Mouse (Mus musculus) megakaryocyte-erythroid progenitor cell, adult 5-6 weeks (primary cell): ENCODE results near the gene Amdhd2. TPM values are rescaled to one million over a fixed set of nuclear protein-coding genes. Genes with fewer than 3 reads are reported as not detected.
"Not testable (repeated sequence)": the region's sequence is repeated elsewhere in the genome, so short reads cannot be mapped to it uniquely, and the experiment has no call there.

ENCODE experiments used
- ATAC-seq: replicated peaks from 2 replicates; pipeline ENCODE4 v1.8.0; 2016; ENCODE audit warnings: mild to moderate bottlenecking, inconsistent platforms; ENCODE audit not compliant: severe bottlenecking, poor library complexity, low FRiP score, low TSS enrichment
- total RNA-seq, 2 experiments: library from RNA; stranded (forward) in 1 of 2; stranded (reverse) in 1 of 2; fragments of 200-1000, 215-1000 nt in 1 of 2; fragments of >200 nt in 1 of 2; fragmentation: Nextera tagmentation in 1 of 2; gene quantifications; 2 replicates each; pipeline ENCODE4 v1.2.3; 2014 to 2017

The Amdhd2 gene
- total RNA-seq, 2 experiments from 2014 or later = 13.1 to 50.8 TPM

DNA sequence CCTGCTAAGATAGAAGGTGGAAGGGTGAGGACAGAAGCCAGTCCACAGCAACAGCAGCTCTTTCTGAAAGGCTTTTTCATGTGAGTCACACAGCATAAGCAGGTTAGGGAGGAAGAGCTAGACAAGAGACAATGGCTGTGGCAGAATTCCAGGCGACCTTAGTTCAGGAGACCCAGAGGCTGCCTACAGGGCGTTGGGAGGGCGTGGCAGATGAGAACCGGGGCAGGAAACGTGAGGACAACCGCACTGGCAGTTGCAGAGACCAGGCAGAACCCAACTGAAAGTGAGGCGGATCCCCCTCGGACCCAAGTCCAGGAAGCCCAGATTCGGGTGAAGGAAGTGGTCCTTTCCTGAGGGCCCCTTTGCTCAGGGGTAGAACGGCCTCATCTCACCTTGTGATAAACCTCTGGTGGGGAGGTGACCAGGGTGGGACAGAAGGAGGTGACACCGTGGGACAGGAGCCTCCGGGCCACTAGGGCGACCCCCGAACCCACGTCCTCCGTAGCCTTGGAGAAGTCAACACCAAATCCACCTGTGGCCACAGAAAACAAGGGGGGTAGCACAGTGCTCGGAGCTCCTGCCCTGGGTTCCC, 886 bp downstream of the Amdhd2 start:
- ATAC-seq = 0 out of 2 replicates have a peak, but pooled peaks have one; percentile 14

DNA sequence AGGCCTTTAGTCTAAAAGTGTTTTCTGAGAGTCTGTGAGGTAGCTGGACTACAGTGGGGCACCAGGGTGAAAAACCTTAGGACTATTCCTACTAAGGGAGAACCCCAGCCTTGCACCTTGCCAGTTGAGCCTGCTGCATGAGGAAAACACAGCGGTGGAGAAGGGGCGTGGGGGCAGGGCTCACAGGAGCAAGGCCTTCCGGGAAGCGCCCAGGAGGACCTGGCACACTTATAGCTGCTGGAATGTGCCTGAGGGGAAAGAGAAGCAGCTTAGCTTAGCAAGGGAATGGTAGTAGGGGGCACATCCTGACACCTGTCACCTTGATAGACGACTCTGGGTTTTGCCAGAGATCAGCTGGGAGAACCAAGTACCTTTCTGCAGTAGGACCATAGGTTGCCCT, 2.1 kb downstream of the Amdhd2 start:
- ATAC-seq = no peak

DNA sequence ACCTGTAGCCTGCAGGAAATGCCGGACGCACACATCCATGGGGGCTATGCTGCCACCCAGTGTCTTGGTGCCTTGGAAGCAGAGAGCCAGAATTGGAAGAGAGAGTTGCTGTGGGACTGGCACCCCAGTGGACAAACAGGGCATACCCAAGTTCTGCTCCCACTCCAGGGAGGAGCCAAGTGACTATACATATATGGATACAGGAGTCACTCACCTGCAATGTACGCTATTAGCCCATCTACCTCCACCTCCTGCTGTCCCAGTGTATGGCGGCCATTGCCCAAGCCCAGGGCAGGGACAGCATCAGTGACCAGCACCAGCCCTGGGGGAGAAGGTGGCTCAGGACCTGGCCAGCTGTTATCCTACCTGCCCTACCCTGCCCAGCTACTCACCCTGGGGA, 6.0 kb downstream of the Amdhd2 start:
- no peak for ATAC-seq

DNA sequence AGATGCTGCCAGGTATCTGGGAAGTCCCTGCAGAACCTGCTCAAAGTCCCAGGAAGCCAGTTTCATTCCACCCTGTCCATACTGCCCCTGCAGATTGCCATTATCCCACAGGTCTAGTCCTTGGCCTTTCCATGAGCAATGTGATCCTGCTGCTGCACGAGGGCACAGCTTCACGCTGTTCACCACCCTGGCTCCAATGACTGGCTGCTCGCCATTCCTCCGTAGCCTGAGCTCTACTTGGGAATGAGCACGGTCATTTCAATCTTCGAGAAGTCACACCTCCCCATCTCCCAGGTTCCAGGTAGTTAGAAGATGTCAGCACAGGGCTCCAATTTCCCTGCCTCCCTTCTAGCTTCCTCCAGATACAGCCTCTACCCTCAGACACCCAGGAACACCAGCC, 6.4 kb downstream of the Amdhd2 start:
- no peak for ATAC-seq

DNA sequence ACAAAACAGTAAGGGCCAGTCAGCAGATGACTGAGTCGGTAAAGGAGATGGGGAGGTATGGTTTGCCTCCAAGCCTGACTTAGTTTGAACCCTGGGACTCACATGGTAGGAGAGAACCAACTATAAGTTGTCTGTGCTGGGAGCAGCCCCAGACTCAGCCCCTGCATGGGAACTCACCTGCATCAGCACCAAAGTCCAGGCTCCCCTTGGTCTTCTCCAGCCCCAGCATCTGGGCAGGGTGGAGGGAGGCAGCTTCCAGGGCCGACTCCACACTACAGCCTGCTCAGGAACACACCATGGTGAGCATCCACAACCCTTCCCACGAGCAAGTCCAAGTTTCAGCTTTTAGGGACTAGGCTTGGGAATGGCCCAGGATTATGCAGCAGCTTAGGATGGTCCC, 7.2 kb downstream of the Amdhd2 start:
- no peak for ATAC-seq

DNA sequence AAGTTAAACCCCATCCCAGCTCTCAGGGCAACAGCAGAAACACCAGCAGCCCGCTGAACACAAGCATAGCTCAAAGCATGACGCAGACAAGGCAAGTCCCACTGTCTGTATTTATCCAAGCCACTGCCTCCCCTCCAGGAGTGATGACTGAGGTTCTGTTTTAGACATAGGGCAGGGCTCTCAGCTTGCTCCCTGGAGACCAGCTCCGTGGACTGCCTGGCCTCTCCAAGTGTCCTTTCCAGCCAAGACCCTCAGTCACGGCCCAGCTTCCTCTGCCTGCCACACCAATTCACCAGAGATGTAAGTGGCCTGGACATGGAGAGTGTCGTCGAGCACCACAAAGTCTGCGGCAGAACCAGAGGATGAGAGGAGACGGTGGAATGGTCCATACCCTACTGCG, 7.8 kb downstream of the Amdhd2 start:
- ATAC-seq = no peak

DNA sequence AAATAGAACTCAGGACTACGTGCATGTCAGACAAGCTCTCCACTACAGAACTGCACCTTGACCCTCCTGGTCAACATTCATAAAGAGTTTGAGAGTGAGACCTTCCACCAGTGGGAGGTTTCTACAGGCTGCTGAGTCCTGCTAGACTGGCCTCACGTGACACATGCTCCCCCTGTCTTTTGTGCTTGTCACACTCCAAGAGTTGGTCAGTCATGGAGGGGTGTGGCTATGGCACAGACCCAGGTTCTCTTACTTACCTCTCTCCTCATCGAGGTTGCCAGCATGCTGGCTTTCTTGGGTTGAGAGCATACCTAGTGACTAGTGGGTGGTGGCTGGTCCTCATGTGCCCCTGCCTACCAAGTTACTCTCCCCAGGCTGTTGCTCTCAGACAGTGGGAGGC, 9.1 kb downstream of the Amdhd2 start:
- no peak for ATAC-seq

DNA sequence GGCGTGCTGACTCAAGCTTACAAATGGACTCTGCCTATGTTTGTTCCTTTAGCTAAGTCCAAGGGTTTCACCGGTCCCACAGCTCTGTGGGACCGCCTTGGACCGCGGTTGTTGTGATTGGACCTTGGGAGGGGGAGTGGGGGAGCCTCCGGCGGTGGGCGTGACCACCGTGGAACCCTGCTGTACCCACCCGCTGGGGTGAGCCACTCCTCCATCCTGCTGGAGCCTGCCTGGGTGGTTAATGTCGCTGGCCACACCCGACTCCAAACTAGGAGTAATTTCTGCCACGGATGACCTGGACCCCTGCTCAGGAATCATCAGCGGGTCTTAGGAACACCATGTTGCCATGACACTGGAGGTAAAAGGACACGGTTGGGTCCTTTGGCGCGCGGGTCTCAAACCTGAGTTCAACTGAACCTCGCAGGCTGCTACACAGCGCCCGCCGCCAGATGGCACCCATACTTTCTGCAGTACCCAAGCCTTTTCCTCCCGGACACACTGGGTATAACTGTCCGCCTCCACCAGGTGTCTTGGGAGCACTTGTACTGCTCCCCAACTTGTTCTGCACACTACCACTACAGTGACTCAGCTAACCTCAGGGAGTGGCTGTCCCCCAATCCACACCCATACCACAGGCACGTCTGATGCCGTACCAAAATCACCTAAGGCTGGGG, 11.5 kb downstream of the Amdhd2 start:
- ATAC-seq = peak; percentile 98

DNA sequence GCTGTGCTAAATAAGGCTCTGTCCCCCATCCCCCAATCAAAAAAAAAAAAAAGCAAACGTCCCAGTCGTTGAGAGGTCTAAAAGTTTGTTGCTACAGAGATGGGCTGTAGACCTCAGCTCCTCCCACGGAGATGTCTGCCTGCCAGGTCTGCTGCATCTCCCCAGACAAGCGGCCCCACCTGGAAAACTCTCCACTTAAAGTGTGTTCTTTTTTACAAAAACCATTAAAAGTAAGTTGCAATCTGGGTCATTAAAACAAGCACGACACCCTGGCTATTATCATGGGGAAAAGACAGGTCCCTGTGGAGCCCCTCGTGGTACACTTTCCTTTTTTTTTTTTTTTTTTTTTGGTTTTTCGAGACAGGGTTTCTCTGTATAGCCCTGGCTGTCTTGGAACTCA, 12.2 kb downstream of the Amdhd2 start:
- ATAC-seq = no peak

DNA sequence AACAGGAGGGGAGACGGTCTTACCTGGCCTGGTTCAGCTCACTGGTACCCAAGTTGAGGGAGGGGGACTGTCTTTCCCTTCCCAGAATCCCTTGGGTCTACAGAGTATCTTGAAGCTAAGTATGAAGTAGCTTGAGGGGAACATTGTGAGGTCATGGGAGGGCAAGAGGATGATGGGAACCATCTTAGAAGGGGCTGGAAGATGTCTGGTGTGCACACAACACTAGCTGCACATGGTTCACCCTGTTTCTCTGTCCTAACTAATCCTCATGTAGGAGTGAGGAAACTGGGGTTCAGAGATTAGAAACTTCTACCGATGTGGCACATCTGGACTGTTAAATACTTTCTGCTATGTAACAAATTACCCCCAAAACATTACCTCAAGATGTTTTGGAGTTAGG, 12.7 kb downstream of the Amdhd2 start, which contains the start of gene Pdpk1:
Pdpk1 (minus strand) TSS at position 101 of the 400 bp plus-strand sequence.
- no peak for ATAC-seq

DNA sequence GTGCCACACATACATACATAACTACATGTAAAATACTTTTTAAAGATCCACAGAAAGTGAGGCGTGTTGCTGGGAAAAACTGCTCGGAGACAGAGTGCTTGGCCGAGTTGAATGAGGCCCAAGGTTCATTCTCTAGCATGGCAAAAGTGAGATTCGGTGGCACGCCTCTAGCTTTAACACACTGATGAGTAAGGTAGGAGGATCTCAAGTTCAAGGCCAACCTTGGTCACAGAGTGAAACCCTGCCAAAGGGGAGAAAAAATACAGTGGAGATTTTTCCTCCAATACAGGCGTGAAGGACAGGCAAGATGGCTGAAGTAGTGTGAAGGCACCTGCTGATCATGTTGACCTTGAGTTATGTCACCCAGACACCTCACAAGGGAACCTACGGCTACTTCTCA, 14.1 kb downstream of the Amdhd2 start:
- no peak for ATAC-seq

DNA sequence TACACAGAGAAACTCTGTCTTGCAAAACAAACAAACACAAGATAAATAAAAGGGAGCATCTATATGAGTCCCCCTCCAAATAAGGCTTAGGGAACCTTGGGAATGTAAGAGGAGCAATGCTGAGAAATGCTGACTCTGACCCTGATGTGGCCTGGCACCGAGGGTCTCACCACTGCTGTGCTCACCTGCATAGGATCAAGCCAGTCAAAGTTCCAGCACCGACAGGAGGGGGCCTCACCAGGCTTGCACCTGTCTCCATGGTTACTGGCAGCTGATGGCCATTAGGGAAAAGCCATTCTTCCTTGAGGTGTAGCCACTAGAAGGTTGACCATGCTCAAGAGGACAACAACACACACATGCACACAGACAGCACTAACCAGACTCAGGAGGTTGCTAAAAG, 20.7 kb downstream of the Amdhd2 start:
- ATAC-seq = no peak

DNA sequence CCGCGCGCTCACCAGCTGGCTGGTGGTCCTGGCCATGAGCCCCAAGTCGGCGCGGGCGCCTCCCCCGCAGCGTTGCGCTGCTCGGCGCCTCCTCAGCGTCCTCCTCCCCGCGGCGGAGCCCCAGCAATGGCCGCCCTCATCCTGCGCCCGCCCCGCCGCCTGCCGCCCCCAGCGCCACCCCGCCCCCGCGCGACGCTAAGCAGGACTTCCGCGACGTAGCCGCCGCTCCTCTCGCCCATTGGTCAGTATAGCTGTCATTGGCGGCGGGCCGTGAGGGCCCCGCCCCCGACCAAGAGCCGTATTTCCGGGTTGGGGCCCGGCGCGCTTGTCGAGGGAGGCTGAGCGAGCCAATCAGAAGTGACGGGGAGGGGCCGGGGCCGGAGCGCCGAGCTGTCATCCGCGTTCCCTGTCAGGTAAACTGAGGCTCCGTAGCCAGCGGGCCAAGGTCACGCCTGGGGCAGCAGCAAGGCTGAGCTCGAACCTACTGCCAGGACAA, 22.1 kb downstream of the Amdhd2 start:
- ATAC-seq = peak; percentile 94

DNA sequence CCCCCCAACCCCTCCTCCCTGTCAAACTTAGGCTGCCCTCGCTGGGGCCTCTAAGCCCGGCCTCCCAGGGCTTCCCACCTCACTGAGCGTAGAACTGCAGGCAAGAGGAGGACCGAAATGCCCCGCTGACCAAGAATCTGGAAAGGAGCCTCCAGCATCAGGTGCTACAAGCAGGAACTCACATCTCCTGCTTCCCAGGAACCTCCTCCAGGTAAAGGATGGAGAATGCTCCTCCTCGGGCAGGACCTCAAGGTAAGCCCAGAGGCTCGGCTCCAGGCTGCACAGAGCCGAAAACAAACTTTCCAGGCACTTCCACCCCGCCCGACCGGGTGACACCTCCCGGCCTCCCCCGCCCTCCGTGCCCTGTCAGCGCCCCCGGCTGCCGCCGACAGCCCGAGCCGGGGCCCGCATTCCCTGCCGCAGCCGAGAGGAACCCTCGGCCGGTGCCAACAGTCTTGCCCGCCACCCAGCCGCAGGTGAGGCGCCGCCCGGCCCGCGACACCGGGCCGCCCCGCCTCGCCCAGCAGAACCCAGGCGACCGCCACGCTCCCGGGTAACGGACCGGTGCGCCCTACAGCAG, 22.6 kb downstream of the Amdhd2 start:
- ATAC-seq = peak; percentile 18; the same call in 1 of the 2 replicates

DNA sequence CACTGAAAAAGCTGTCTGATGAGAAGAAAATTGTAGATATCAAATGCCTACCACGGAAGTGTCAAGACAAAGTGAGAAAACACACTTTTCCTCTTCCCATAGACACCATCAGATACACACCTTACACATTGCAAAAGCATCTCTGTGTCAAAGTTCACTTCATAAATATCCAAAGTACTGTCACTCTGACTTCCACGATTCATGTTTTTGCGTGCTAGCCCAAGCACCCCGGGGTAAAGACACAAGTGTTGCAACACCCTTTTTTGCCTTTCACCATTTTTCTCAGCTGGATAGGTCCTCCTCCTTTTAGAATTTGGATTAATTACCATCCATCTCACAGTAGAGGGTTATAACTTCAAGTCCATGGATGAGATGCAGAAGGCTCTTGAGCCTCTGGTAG, 23.6 kb downstream of the Amdhd2 start:
- ATAC-seq = no peak

DNA sequence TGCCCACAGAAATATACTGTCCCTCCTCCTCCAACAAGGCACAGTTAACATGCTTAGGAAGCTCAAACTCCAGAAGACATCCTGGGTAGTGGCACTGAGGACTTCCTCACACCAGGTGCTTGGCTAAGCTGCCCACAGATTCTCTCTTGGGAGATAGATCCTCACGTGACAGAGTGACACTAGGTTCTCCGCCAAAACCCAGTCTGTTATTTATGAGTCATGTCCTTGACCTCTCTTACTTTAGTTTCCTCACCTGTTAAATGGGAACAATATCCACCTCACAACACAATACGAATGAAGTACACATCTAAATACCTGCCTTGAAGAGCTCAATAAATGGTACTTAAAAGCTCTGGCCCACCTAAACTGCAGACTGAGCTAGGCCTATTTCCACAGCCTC, 24.3 kb downstream of the Amdhd2 start:
- no peak for ATAC-seq

DNA sequence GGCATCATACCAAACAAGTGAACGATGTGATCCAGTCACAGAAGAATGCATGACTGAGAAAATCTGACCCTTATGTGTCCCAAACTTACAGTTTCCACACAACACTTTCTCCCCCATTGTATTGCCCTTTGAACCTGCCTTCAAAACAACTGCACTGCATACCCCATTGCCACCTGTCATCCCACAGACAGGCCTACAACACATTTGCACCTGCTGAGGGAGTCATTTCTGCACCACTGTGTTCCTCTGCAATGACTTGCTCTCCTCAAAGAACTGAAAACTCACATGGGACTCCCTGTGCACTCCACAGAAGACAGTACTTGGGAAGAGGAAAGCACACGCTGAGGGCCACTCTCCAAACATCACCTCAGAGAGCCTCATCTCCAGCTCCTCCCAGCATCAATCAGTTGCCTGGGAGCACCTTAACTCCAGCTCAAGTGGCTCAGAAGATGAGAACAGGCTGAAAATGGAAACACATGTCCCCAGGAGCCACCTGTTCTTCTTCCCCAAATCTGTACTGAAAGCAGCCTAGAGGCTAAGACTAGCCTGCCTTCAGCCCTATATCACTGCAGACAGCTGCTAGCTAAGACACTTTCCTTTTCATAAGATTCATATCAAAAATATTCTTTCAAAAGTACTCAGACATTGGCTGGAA, 26.2 kb downstream of the Amdhd2 start:
- ATAC-seq = no peak

DNA sequence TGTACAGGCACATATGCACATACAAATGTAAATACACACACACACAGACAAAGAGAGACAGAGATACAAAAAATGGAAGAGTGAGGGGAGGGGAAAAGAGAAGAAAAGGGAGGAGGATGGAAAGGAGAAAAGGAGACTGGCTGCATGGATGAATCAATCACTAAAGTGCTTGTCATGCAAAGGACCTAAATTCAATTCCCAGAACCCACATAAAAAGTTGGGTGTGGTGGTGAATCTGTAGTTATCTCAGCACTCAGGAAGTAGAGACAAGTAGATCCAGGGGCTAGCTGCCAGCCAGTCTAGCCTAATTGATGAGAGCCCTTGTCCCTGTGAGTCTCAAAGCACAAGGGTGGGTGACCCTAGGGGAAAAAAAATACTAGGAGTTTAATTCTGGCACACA, 29.5 kb downstream of the Amdhd2 start:
- ATAC-seq = no peak; the same call in 1 of the 2 replicates

DNA sequence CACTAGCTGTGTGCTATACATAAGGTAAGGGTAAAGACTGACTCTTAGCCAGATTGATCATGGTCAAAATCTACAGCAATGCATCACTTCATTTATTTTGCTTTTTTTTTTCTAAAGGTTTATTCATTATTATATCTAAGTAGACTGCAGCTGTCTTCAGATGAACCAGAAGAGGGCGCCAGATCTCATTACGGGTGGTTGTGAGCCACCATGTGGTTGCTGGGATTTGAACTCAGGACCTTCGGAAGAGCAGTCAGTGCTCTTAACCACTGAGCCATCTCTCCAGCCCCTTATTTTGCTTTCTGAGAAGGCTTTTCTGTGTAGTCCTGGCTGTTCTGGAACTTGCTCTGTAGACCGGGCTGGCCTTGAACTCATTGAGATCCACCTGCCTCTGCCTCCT, 30.6 kb downstream of the Amdhd2 start:
- not testable (repeated sequence) for ATAC-seq

DNA sequence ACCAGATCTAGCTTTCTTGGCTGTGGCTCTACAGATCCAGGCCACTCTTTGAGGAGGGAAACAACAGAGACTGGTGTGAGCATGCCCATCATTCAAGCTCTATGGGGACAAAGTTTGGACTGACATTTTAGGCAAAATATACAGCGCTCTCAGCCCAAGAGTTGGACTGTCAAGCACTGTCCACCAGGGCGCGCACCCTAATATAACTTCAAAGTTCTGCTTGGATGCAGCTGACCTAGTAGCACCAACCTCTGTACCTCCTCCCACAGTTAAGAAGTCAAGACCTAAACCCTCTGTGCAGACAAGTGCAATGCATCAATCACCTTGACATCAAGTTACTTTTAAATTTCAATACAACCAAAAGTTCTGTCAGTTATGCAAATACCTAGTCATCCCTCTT, 32.0 kb downstream of the Amdhd2 start:
- no peak for ATAC-seq
